Mouse (Mus musculus) stomach, postnatal 0 days (tissue): ENCODE measurements around the gene Coro1a. TPM values are rescaled to one million over a fixed set of nuclear protein-coding genes. Genes with fewer than 3 reads are reported as not detected.

Source experiments
- ATAC-seq: fragments of 200-750 bp; cut with Nextera tagmentation; 2 replicates; pipeline ENCODE4 v1.8.0; 2017; ENCODE audit not compliant: low FRiP score, low TSS enrichment
- DNase-seq: peaks from one replicate; pipeline ENCODE4 v3.0.0-alpha.2; 2016; ENCODE audit warnings: low spot score
- H3K27ac ChIP-seq: fragments of 300-500 bp; sonication (generic); replicated peaks from 2 replicates; pipeline ENCODE4 v1.5.1; 2014; ENCODE audit warnings: mild to moderate bottlenecking, control low read depth
- H3K27me3 ChIP-seq: fragments of 300-500 bp; sonication (generic); 2 replicates; pipeline ENCODE4 v1.6.1; 2014; ENCODE audit warnings: low read length; ENCODE audit not compliant: control insufficient read depth, insufficient read depth
- H3K36me3 ChIP-seq: fragments of 300-500 bp; sonication (generic); 2 replicates; pipeline ENCODE4 v1.6.1; 2014; ENCODE audit warnings: low read length, mixed read lengths; ENCODE audit not compliant: control insufficient read depth, insufficient read depth
- H3K4me1 ChIP-seq: fragments of 300-500 bp; sonication (generic); replicated peaks from 2 replicates; pipeline ENCODE4 v1.6.1; 2014; ENCODE audit warnings: antibody characterized with exemption; ENCODE audit not compliant: control insufficient read depth, insufficient read depth
- H3K4me2 ChIP-seq: fragments of 300-500 bp; sonication (generic); replicated peaks from 2 replicates; pipeline ENCODE4 v1.6.1; 2014; ENCODE audit warnings: low read depth, mild to moderate bottlenecking, control low read depth, moderate library complexity
- H3K4me3 ChIP-seq: fragments of 300-500 bp; sonication (generic); 2 replicates; pipeline ENCODE4 v1.5.1; 2014; ENCODE audit warnings: low read depth, low read length, control low read depth
- H3K9ac ChIP-seq: fragments of 300-500 bp; sonication (generic); 2 replicates; pipeline ENCODE4 v1.6.1; 2014; ENCODE audit warnings: mild to moderate bottlenecking, low read length, control low read depth, mixed read lengths
- H3K9me3 ChIP-seq: fragments of 300-500 bp; sonication (generic); 2 replicates; pipeline ENCODE4 v1.6.1; 2016; ENCODE audit warnings: low read length; ENCODE audit not compliant: control insufficient read depth
- CTCF ChIP-seq: IDR thresholded peaks from 2 replicates; pipeline ENCODE4 v1.5.1; 2016; ENCODE audit warnings: antibody characterized with exemption, low read depth, mild to moderate bottlenecking, moderate library complexity
- EP300 ChIP-seq: optimal IDR thresholded peaks from 2 replicates; pipeline ENCODE3; 2016; ENCODE audit warnings: antibody characterized with exemption
- WGBS: fragments of 180-500 bp; shearing (Covaris S2); extraction: QIAGEN DNeasy Blood & Tissue Kit; methylation state at CpG from one replicate; pipeline ENCODE4 v1.1.7; 2014; 5-methylcytosine and 5-hydroxymethylcytosine counted together
- polyA plus RNA-seq: library from polyadenylated mRNA; unstranded; fragments of >200 nt; fragmentation: Nextera tagmentation; extraction: Ambion mirVana; gene quantifications from 2 replicates; pipeline ENCODE4 v1.2.1, GENCODE M21; 2015

Coro1a gene
- polyA plus RNA-seq, 1 experiment from 2014 or later = 16.9 TPM

GRCm38 (mm10) chr7:126702861-126703756 lies 4.5 kb downstream of the Coro1a start:
- Histone ChIP-seq H3K36me3 (no peaks in the 10 kb centered on the region), H3K9ac (peak overlapping the region; percentile 13; the same call in 1 of the 2 replicates), H3K4me3 (0 out of 2 replicates have a peak overlapping the region, but pooled peaks have one; percentile 2), H3K27ac (no peak overlapping the region), H3K4me2 (0 out of 2 replicates have a peak overlapping the region, but pooled peaks have one; percentile 27), H3K9me3 (no peaks in the 10 kb centered on the region), H3K4me1 (no peaks in the 10 kb centered on the region), H3K27me3 (no peaks in the 10 kb centered on the region)
- TF ChIP-seq CTCF = no peak
- no peak for TF ChIP-seq EP300
- no peak for ATAC-seq
- 73% methylated on average over 12 of the region's 12 CpGs for WGBS
- DNase-seq = no peak

DNA sequence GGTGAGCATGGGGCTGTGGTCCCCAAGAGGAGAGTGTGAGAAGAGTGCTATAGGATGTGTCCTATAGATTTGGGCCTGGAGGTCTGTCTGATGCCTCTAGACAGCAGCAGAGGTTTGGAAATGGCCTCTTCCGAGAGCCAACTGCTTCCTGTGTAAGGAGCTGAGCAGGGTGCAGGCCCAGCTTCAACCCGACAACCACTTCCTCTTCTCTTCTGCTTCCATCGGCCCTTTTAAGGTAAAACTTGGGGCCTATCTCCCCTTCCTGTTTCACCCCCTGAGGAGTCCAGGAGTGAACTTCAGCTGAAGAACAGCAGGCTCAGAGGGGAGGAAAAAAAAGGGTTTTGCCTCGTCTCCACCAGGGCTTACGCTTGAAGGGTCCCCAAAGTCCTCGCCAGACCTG lies 5.2 kb downstream of the Coro1a start:
- H3K4me2 ChIP-seq = no peak overlapping the region
- no peak overlapping the region for H3K27ac ChIP-seq

DNA sequence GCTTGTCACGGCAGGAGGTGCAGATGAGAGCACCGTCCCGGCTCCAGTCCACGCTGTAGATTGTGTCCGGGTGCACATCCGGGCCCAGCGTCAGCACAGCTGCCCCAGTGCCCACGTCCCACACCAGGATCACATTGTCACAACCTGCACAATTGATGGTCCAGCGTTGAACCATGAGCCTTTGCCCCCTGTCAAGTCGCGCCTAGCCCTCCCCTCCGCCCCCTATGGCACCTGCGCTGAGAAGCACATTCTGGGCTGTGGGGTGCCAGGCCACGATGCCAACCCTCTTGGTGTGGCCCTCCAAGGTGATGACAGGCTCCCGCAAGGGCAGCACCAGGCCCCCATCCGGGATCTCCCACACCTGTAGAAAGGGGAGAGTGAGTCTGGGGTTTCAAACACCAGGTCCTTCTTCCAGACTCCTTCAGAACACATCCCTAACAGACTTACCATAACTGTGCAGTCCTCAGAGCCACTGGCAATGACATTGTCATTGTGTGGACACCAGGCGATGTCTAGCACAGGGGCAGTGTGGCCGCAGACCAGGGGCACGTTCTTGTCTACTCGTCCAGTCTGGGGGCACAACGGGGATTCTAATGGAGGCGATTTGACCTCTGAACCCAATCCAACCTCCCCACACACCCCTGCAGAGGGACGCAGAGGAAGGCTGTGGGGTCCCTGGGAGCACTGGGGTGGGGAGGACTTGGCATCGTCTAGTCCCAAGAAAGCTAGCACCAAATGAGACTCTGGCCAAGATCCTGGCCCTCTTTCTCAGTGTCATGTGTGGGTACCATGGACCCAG lies 5.8 kb downstream of the Coro1a start:
- no peak overlapping the region for H3K4me2 ChIP-seq
- ATAC-seq = no peak
- TF ChIP-seq CTCF (no peak), EP300 (no peak)
- H3K36me3 ChIP-seq = no peaks in the 10 kb centered on the region
- H3K9me3 ChIP-seq = no peaks in the 10 kb centered on the region
- no peaks in the 10 kb centered on the region for H3K27me3 ChIP-seq
- no peak for DNase-seq
- H3K9ac ChIP-seq = peak overlapping the region; percentile 8; the same call in 1 of the 2 replicates
- no peaks in the 10 kb centered on the region; the same call in 1 of the 2 replicates for H3K4me1 ChIP-seq
- no peak overlapping the region for H3K27ac ChIP-seq
- 56% methylated on average over 24 of the region's 24 CpGs for WGBS
- H3K4me3 ChIP-seq = no peak overlapping the region

More for the DNA sequence above, 5.2 kb downstream of the Coro1a start:
- H3K36me3 ChIP-seq = no peaks in the 10 kb centered on the region
- no peaks in the 10 kb centered on the region for H3K9me3 ChIP-seq
- no peak overlapping the region for H3K9ac ChIP-seq
- no peak for TF ChIP-seq EP300
- no peak for TF ChIP-seq CTCF
- no peaks in the 10 kb centered on the region for H3K4me1 ChIP-seq
- DNase-seq (no peak), ATAC-seq (no peak)
- no peak overlapping the region for H3K4me3 ChIP-seq
- 74% methylated on average over 6 of the region's 6 CpGs for WGBS
- no peaks in the 10 kb centered on the region for H3K27me3 ChIP-seq

DNA sequence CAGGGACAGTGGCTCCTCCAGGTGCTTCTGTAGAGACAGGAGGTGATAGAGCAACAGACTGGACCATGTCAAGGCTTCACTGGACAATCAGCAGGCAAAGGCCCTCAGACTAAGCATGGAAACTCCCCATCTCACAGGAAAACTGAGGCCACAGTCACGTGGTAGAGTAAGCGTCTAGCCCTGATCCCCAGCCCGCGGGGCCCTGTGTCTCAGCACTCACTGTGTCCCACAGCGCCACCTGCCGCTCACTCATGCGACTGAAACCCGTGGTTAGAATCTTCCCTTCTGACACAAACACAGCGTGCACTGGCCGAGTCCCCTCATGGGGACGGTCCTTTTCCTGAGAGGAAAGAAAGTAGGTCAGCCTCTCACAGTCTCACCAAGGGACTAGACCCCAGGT lies 6.5 kb downstream of the Coro1a start:
- DNase-seq (peak; percentile 91), ATAC-seq (peak; percentile 69)
- TF ChIP-seq CTCF (peak; percentile 91), EP300 (no peak)
- H3K36me3 ChIP-seq = no peaks in the 10 kb centered on the region
- H3K4me3 ChIP-seq = no peak overlapping the region
- WGBS = under 1% methylated on average over 11 of the region's 11 CpGs
- H3K9me3 ChIP-seq = no peaks in the 10 kb centered on the region
- H3K4me1 ChIP-seq = no peaks in the 10 kb centered on the region; the same call in 1 of the 2 replicates
- H3K27me3 ChIP-seq = no peaks in the 10 kb centered on the region
- peak overlapping the region; percentile 8; the same call in 1 of the 2 replicates for H3K9ac ChIP-seq
- H3K27ac ChIP-seq = no peak overlapping the region
- H3K4me2 ChIP-seq = no peak overlapping the region

DNA sequence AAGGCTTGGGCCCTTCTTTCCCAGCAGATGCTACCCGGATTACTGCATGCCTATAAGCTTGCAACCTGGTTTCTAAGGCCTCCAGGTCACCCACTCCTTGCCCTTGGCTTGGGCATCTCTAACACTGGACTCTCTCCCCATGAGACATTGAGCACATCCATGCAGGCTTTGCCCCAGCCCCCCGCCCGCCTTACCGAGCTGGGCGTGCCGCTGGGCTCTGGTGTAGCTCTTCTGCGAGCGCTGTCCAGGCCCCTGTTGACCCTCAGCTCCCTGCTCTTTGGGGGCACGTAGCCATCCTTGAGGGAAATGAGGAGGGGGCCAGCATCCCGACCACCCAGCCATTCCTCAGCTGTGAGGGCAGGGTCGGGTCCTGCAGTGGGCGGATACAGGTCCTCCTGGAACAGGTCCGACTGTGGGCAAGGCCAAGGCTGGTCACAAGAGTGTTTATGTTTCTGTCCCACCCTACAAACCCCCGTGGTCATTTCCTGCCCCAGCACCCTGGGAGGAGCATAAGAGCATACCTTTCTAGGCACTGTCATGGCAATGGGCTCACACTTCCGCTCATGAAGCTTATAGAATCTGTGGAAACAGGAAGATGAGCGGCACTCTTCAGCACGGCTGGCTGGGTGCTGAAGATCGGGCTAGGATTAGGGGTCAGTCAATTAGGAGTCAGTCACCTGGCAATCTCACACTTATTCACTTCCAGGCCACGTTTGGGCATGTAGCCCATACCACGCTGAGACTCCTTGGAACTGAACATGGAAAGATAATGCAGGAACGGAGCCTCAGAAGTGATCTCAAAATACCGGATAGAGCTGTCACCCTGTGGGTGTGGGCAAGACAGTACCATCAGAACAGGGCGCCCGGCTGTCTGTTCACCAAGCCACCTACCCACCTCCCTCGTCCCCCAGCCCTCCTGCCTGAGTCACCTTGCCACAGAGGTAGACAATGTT lies 7.2 kb downstream of the Coro1a start:
- 80% methylated on average over 25 of the region's 25 CpGs for WGBS
- DNase-seq = no peak
- Histone ChIP-seq H3K9me3 (no peaks in the 10 kb centered on the region), H3K4me1 (no peaks in the 10 kb centered on the region; the same call in 1 of the 2 replicates), H3K4me2 (no peak overlapping the region), H3K4me3 (no peak overlapping the region), H3K27me3 (no peaks in the 10 kb centered on the region), H3K36me3 (no peaks in the 10 kb centered on the region), H3K27ac (no peak overlapping the region), H3K9ac (no peak overlapping the region)
- no peak for TF ChIP-seq CTCF
- no peak for TF ChIP-seq EP300
- ATAC-seq = no peak; the same call in 1 of the 2 replicates
